Mouse (Mus musculus) forebrain, embryonic 12.5 days (tissue): ENCODE data around the gene Atrip. TPM values are rescaled to one million over a fixed set of nuclear protein-coding genes. Genes with fewer than 3 reads are reported as not detected.

ENCODE experiments used
- ATAC-seq: fragments of 200-750 bp; cut with Nextera tagmentation; 2 replicates; pipeline ENCODE4 v1.8.0; 2017; ENCODE audit warnings: moderate TSS enrichment; ENCODE audit not compliant: low FRiP score
- H3K27ac ChIP-seq: fragments of 300-500 bp; sonication (generic); 2 replicates; pipeline ENCODE4 v1.5.1; 2016; ENCODE audit warnings: mild to moderate bottlenecking
- H3K27me3 ChIP-seq: fragments of 300-500 bp; sonication (generic); 2 replicates; pipeline ENCODE4 v1.6.1; 2016; ENCODE audit warnings: mild to moderate bottlenecking
- H3K36me3 ChIP-seq: fragments of 300-500 bp; sonication (generic); replicated peaks from 2 replicates; pipeline ENCODE4 v1.6.1; 2016; ENCODE audit warnings: mild to moderate bottlenecking
- H3K4me1 ChIP-seq: fragments of 300-500 bp; sonication (generic); 2 replicates; pipeline ENCODE4 v1.6.1; 2016
- H3K4me2 ChIP-seq: fragments of 300-500 bp; sonication (generic); 2 replicates; pipeline ENCODE4 v1.6.1; 2016; ENCODE audit warnings: mild to moderate bottlenecking, moderate library complexity
- H3K4me3 ChIP-seq: fragments of 300-500 bp; sonication (generic); replicated peaks from 2 replicates; pipeline ENCODE4 v1.5.1; 2016; ENCODE audit warnings: mild to moderate bottlenecking
- H3K9ac ChIP-seq: fragments of 300-500 bp; sonication (generic); 2 replicates; pipeline ENCODE4 v1.6.1; 2016; ENCODE audit warnings: mild to moderate bottlenecking
- H3K9me3 ChIP-seq: fragments of 300-500 bp; sonication (generic); 2 replicates; pipeline ENCODE4 v1.6.1; 2016
- WGBS: fragments of 180-500 bp; shearing (Covaris S2); methylation state at CpG from one replicate; pipeline ENCODE4 v1.1.7; 2016; 5-methylcytosine and 5-hydroxymethylcytosine counted together
- polyA plus RNA-seq: library from polyadenylated mRNA; unstranded; fragments of >200 nt; fragmentation: Nextera tagmentation; extraction: Ambion mirVana; gene quantifications from 2 replicates; pipeline ENCODE4 v1.2.1, GENCODE M21; 2016

Gene Atrip
- polyA plus RNA-seq, 1 experiment from 2014 or later, result 32.4 TPM

- Histone ChIP-seq H3K4me3 (no peak overlapping the region), H3K36me3 (peaks cover 27% of the 10 kb centered on the region), H3K4me1 (peaks cover 15% of the 10 kb centered on the region), H3K9me3 (no peaks in the 10 kb centered on the region), H3K27me3 (no peaks in the 10 kb centered on the region), H3K27ac (no peak overlapping the region), H3K9ac (no peak overlapping the region), H3K4me2 (no peak overlapping the region)
- ATAC-seq, result no peak
- 82% methylated on average over 6 of the region's 6 CpGs for WGBS
These were observed 20.1 kb downstream of the Atrip start for GRCm38 (mm10) chr9:109053851-109054250.

- H3K36me3 ChIP-seq, result peaks cover 22% of the 10 kb centered on the region
- H3K9me3 ChIP-seq, result no peaks in the 10 kb centered on the region
- H3K27ac ChIP-seq, result no peak overlapping the region
- ATAC-seq, result no peak
- no peaks in the 10 kb centered on the region for H3K27me3 ChIP-seq
- no peak overlapping the region for H3K9ac ChIP-seq
- no peak overlapping the region for H3K4me3 ChIP-seq
- WGBS, result 77% methylated on average over 3 of the region's 3 CpGs
- H3K4me2 ChIP-seq, result no peak overlapping the region
- H3K4me1 ChIP-seq, result peaks cover 12% of the 10 kb centered on the region
These were observed 20.6 kb downstream of the Atrip start for GRCm38 (mm10) chr9:109053366-109053765.

- 85% methylated on average over 9 of the region's 9 CpGs for WGBS
These were observed 21.2 kb downstream of the Atrip start for GRCm38 (mm10) chr9:109052490-109053260.

GRCm38 (mm10) chr9:109051651-109052489, 22.1 kb downstream of the Atrip start:
- Histone ChIP-seq H3K4me2 (no peak overlapping the region), H3K4me3 (no peak overlapping the region), H3K27me3 (no peaks in the 10 kb centered on the region), H3K36me3 (peaks cover 7% of the 10 kb centered on the region), H3K9me3 (no peaks in the 10 kb centered on the region), H3K27ac (no peak overlapping the region), H3K9ac (no peak overlapping the region), H3K4me1 (peaks cover 12% of the 10 kb centered on the region)
- no peak for ATAC-seq
- WGBS, result 89% methylated on average over 10 of the region's 10 CpGs

More at GRCm38 (mm10) chr9:109052490-109053260, 21.2 kb downstream of the Atrip start:
- Histone ChIP-seq H3K27ac (no peak overlapping the region), H3K9ac (no peak overlapping the region), H3K27me3 (no peaks in the 10 kb centered on the region), H3K4me3 (no peak overlapping the region), H3K9me3 (no peaks in the 10 kb centered on the region), H3K4me1 (peaks cover 12% of the 10 kb centered on the region), H3K4me2 (no peak overlapping the region), H3K36me3 (peaks cover 15% of the 10 kb centered on the region)
- no peak for ATAC-seq

- Histone ChIP-seq H3K9me3 (no peaks in the 10 kb centered on the region), H3K36me3 (no peaks in the 10 kb centered on the region), H3K27me3 (no peaks in the 10 kb centered on the region), H3K4me2 (no peak overlapping the region), H3K9ac (no peak overlapping the region), H3K27ac (no peak overlapping the region), H3K4me1 (peaks cover 12% of the 10 kb centered on the region), H3K4me3 (no peak overlapping the region)
- ATAC-seq, result no peak
- WGBS, result 89% methylated on average over 13 of the region's 13 CpGs
These were observed 22.9 kb downstream of the Atrip start for GRCm38 (mm10) chr9:109051011-109051501.

- Histone ChIP-seq H3K4me2 (no peak overlapping the region), H3K4me3 (no peak overlapping the region), H3K27ac (no peak overlapping the region), H3K36me3 (no peaks in the 10 kb centered on the region), H3K9ac (no peak overlapping the region), H3K27me3 (no peaks in the 10 kb centered on the region), H3K4me1 (peaks cover 12% of the 10 kb centered on the region), H3K9me3 (no peaks in the 10 kb centered on the region)
- no peak for ATAC-seq
- 83% methylated on average over 3 of the region's 3 CpGs for WGBS
These were observed 23.3 kb downstream of the Atrip start for GRCm38 (mm10) chr9:109050674-109050997.

- Histone ChIP-seq H3K27me3 (no peaks in the 10 kb centered on the region), H3K9me3 (no peaks in the 10 kb centered on the region), H3K4me3 (no peak overlapping the region), H3K4me2 (no peak overlapping the region), H3K4me1 (peaks cover 8% of the 10 kb centered on the region), H3K36me3 (no peaks in the 10 kb centered on the region), H3K9ac (no peak overlapping the region), H3K27ac (no peak overlapping the region)
- 83% methylated on average over 9 of the region's 9 CpGs for WGBS
- no peak for ATAC-seq
These were observed 23.8 kb downstream of the Atrip start for GRCm38 (mm10) chr9:109049996-109050673.

- no peak for ATAC-seq
These were observed 24.6 kb downstream of the Atrip start for GRCm38 (mm10) chr9:109049316-109049715.

GRCm38 (mm10) chr9:109046306-109046705, 27.6 kb downstream of the Atrip start:
- no peaks in the 10 kb centered on the region for H3K9me3 ChIP-seq
- no peak overlapping the region for H3K4me2 ChIP-seq
- no peak overlapping the region for H3K4me3 ChIP-seq
- H3K9ac ChIP-seq, result no peak overlapping the region
- 36% methylated on average over 5 of the region's 5 CpGs for WGBS
- ATAC-seq, result no peak
- H3K4me1 ChIP-seq, result no peaks in the 10 kb centered on the region
- H3K27me3 ChIP-seq, result no peaks in the 10 kb centered on the region
- no peaks in the 10 kb centered on the region for H3K36me3 ChIP-seq
- H3K27ac ChIP-seq, result no peak overlapping the region

More at GRCm38 (mm10) chr9:109049316-109049715, 24.6 kb downstream of the Atrip start:
- H3K36me3 ChIP-seq, result no peaks in the 10 kb centered on the region
- no peak overlapping the region for H3K4me3 ChIP-seq
- no peak overlapping the region for H3K4me2 ChIP-seq
- WGBS, result 82% methylated on average over 7 of the region's 7 CpGs
- no peaks in the 10 kb centered on the region for H3K27me3 ChIP-seq
- H3K9me3 ChIP-seq, result no peaks in the 10 kb centered on the region
- H3K4me1 ChIP-seq, result peaks cover under 1% of the 10 kb centered on the region
- no peak overlapping the region for H3K27ac ChIP-seq
- H3K9ac ChIP-seq, result no peak overlapping the region

- no peak for ATAC-seq
- Histone ChIP-seq H3K27ac (no peak overlapping the region), H3K4me1 (peaks cover 14% of the 10 kb centered on the region; the same call in 1 of the 2 replicates), H3K36me3 (no peaks in the 10 kb centered on the region), H3K9ac (no peak overlapping the region), H3K9me3 (no peaks in the 10 kb centered on the region), H3K4me2 (no peak overlapping the region), H3K4me3 (no peak overlapping the region), H3K27me3 (no peaks in the 10 kb centered on the region)
- WGBS, result 86% methylated on average over 7 of the region's 7 CpGs
These were observed 32.6 kb downstream of the Atrip start for GRCm38 (mm10) chr9:109041351-109041750.

GRCm38 (mm10) chr9:109040906-109041305, 33.0 kb downstream of the Atrip start:
- no peaks in the 10 kb centered on the region for H3K27me3 ChIP-seq

GRCm38 (mm10) chr9:109040216-109040615, 33.7 kb downstream of the Atrip start:
- Histone ChIP-seq H3K27ac (no peak overlapping the region), H3K9ac (no peak overlapping the region), H3K4me3 (no peak overlapping the region), H3K4me2 (no peak overlapping the region), H3K4me1 (peaks cover 14% of the 10 kb centered on the region; the same call in 1 of the 2 replicates), H3K9me3 (no peaks in the 10 kb centered on the region), H3K27me3 (no peaks in the 10 kb centered on the region), H3K36me3 (no peaks in the 10 kb centered on the region)
- no peak for ATAC-seq
- 81% methylated on average over 8 of the region's 8 CpGs for WGBS

More at GRCm38 (mm10) chr9:109040906-109041305, 33.0 kb downstream of the Atrip start:
- Histone ChIP-seq H3K4me3 (no peak overlapping the region), H3K4me1 (peaks cover 14% of the 10 kb centered on the region; the same call in 1 of the 2 replicates), H3K36me3 (no peaks in the 10 kb centered on the region), H3K27ac (no peak overlapping the region), H3K9ac (no peak overlapping the region), H3K4me2 (no peak overlapping the region), H3K9me3 (no peaks in the 10 kb centered on the region)
- WGBS, result 70% methylated on average over 6 of the region's 6 CpGs
- no peak for ATAC-seq
